Mouse (Mus musculus) small intestine, adult 2 months (tissue): ENCODE data around the gene Hao2.

ENCODE experiments used
- CTCF ChIP-seq: fragments of 200-500 bp; IDR thresholded peaks from 2 replicates; pipeline ENCODE4 v1.5.1; 2012; ENCODE audit warnings: low read depth, mild to moderate bottlenecking, control low read depth, inconsistent platforms, low read length, moderate library complexity, mixed read lengths; ENCODE audit not compliant: insufficient replicate concordance, insufficient read length; ENCODE audit errors: extremely low read depth
- POLR2A ChIP-seq: fragments of 200-500 bp; IDR thresholded peaks from 2 replicates; pipeline ENCODE4 v1.6.1; 2012; ENCODE audit warnings: low read depth, mild to moderate bottlenecking, control low read depth, inconsistent platforms, low read length, moderate library complexity

DNA sequence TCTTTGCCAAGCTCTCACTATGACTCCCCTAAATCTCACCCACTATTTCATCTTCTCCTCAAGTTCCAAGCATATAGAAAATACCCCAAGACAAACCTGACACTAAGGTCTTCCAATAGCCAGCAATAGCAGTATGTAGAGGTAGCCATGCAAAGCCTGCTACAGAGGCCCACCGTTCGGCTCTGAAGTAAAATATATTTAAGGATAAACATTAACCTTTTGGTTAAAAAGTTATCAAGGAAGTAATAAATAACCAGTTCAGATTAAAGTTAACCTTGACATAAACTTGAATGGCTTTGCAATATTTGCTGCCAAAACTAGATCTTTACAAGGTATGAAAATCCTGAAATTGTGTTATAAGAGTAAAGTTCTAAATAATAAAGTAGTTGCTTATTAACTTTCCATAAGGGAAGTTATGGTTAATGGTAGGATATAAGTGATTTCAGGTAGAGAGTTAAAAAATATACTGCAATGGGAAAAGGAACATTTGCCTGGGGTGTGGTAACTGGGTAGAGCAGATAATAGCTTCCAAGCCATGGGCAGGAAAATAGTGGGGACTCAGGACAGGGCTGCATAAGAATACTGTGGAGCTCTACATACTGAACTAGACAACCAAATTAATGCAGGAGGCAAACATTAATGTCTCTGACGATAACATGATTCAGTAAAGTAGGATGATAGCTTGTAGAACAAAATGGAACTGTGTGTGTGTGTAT, at the start of gene Hao2:
- TF ChIP-seq CTCF (no peak), POLR2A (no peak)
